Mouse (Mus musculus): ENCODE data around the gene Arid5b.

GRCm38 (mm10) chr10:68289465-68289864, 10.9 kb upstream of the Arid5b start:
- TF ChIP-seq CTCF (conservative IDR thresholded peaks at IDR 0.05; ENCODE audit: insufficient read depth, insufficient read length, low read depth, low read length) = no peak
- TF ChIP-seq POLR2A (IDR thresholded peaks at IDR 0.05; ENCODE audit: low read depth, low read length) = no peak

Data from kidney, adult 2 months (tissue).